Mouse (Mus musculus) liver, embryonic 16.5 days (tissue): ENCODE measurements around the gene Bicral. TPM values are rescaled to one million over a fixed set of nuclear protein-coding genes. Genes with fewer than 3 reads are reported as not detected.
"Not testable (repeated sequence)": the region's sequence is repeated elsewhere in the genome, so short reads cannot be mapped to it uniquely, and the experiment has no call there.

ENCODE experiments used
- ATAC-seq: fragments of 200-750 bp; cut with Nextera tagmentation; 2 replicates; pipeline ENCODE4 v1.8.0; 2017; ENCODE audit warnings: low read depth, mild to moderate bottlenecking, moderate number of reproducible peaks, moderate library complexity
- H3K27ac ChIP-seq: fragments of 300-500 bp; sonication (generic); 2 replicates; pipeline ENCODE4 v1.5.1; 2014; ENCODE audit warnings: mild to moderate bottlenecking, low read length
- H3K27me3 ChIP-seq: fragments of 300-500 bp; sonication (generic); 2 replicates; pipeline ENCODE4 v1.6.1; 2014; ENCODE audit warnings: low read depth, low read length, mixed read lengths; ENCODE audit not compliant: control insufficient read depth, insufficient read depth
- H3K36me3 ChIP-seq: fragments of 300-500 bp; sonication (generic); 2 replicates; pipeline ENCODE4 v1.6.1; 2014; ENCODE audit warnings: mild to moderate bottlenecking; ENCODE audit not compliant: control insufficient read depth, insufficient read depth
- H3K4me1 ChIP-seq: fragments of 300-500 bp; sonication (generic); 2 replicates; pipeline ENCODE4 v1.6.1; 2014; ENCODE audit warnings: low read depth, low read length, mixed read lengths; ENCODE audit not compliant: control insufficient read depth
- H3K4me2 ChIP-seq: fragments of 300-500 bp; sonication (generic); 2 replicates; pipeline ENCODE4 v1.6.1; 2014; ENCODE audit warnings: low read depth, low read length, mixed read lengths
- H3K4me3 ChIP-seq: fragments of 300-500 bp; sonication (generic); 2 replicates; pipeline ENCODE4 v1.5.1; 2014; ENCODE audit warnings: low read depth, mild to moderate bottlenecking, low read length
- H3K9ac ChIP-seq: fragments of 300-500 bp; sonication (generic); 2 replicates; pipeline ENCODE4 v1.6.1; 2014; ENCODE audit warnings: low read depth, low read length
- H3K9me3 ChIP-seq: fragments of 300-500 bp; sonication (generic); replicated peaks from 2 replicates; pipeline ENCODE4 v1.6.1; 2016; ENCODE audit warnings: low read length; ENCODE audit not compliant: control insufficient read depth
- WGBS: fragments of 180-500 bp; shearing (Covaris S2); extraction: QIAGEN DNeasy Blood & Tissue Kit; methylation state at CpG from one replicate; pipeline ENCODE4 v1.1.7; 2014; ENCODE audit not compliant: insufficient replicate concordance; 5-methylcytosine and 5-hydroxymethylcytosine counted together
- polyA plus RNA-seq: library from polyadenylated mRNA; unstranded; fragments of >200 nt; fragmentation: Nextera tagmentation; extraction: Ambion mirVana; gene quantifications from 2 replicates; pipeline ENCODE4 v1.2.1, GENCODE M21; 2015

The Bicral gene
- polyA plus RNA-seq, 1 experiment from 2014 or later, result 2.5 TPM

- 86% methylated on average over 10 of the region's 10 CpGs for WGBS
- H3K9ac ChIP-seq, result no peak overlapping the region
- H3K4me2 ChIP-seq, result no peak overlapping the region
- ATAC-seq, result no peak
- H3K27me3 ChIP-seq, result no peaks in the 10 kb centered on the region
- H3K9me3 ChIP-seq, result no peaks in the 10 kb centered on the region
- peaks cover 28% of the 10 kb centered on the region for H3K36me3 ChIP-seq
- H3K4me1 ChIP-seq, result no peaks in the 10 kb centered on the region
- H3K27ac ChIP-seq, result no peak overlapping the region
- H3K4me3 ChIP-seq, result no peak overlapping the region
These were observed 49.9 kb downstream of the Bicral start for GRCm38 (mm10) chr17:46808376-46808775.

- Histone ChIP-seq H3K36me3 (peaks cover 16% of the 10 kb centered on the region), H3K9ac (no peak overlapping the region), H3K27ac (no peak overlapping the region), H3K4me2 (no peak overlapping the region), H3K9me3 (no peaks in the 10 kb centered on the region), H3K4me3 (no peak overlapping the region), H3K4me1 (peaks cover 3% of the 10 kb centered on the region; the same call in 1 of the 2 replicates), H3K27me3 (no peaks in the 10 kb centered on the region)
- 67% methylated on average over 6 of the region's 6 CpGs for WGBS
- no peak for ATAC-seq
These were observed 56.5 kb downstream of the Bicral start for GRCm38 (mm10) chr17:46801761-46802160.

- 60% methylated on average over 10 of the region's 10 CpGs for WGBS
- no peak overlapping the region for H3K4me3 ChIP-seq
- no peak overlapping the region for H3K4me2 ChIP-seq
- H3K9ac ChIP-seq, result no peak overlapping the region
- peaks cover 3% of the 10 kb centered on the region; the same call in 1 of the 2 replicates for H3K4me1 ChIP-seq
- H3K36me3 ChIP-seq, result peaks cover 10% of the 10 kb centered on the region
- no peaks in the 10 kb centered on the region for H3K27me3 ChIP-seq
- H3K9me3 ChIP-seq, result no peaks in the 10 kb centered on the region
- H3K27ac ChIP-seq, result no peak overlapping the region
- no peak for ATAC-seq
These were observed 58.6 kb downstream of the Bicral start for GRCm38 (mm10) chr17:46799680-46800079.

- Histone ChIP-seq H3K27me3 (no peaks in the 10 kb centered on the region), H3K36me3 (peaks cover 10% of the 10 kb centered on the region), H3K9ac (no peak overlapping the region), H3K4me1 (peaks cover 8% of the 10 kb centered on the region), H3K4me2 (no peak overlapping the region), H3K4me3 (no peak overlapping the region), H3K27ac (no peak overlapping the region), H3K9me3 (no peaks in the 10 kb centered on the region)
- ATAC-seq, result no peak
- WGBS, result 72% methylated on average over 7 of the region's 8 CpGs
These were observed 60.9 kb downstream of the Bicral start for GRCm38 (mm10) chr17:46797386-46797785.

GRCm38 (mm10) chr17:46796743-46797142 lies 61.5 kb downstream of the Bicral start:
- H3K4me1 ChIP-seq, result peaks cover 6% of the 10 kb centered on the region
- no peak for ATAC-seq
- H3K27ac ChIP-seq, result no peak overlapping the region
- no peak overlapping the region for H3K9ac ChIP-seq
- H3K4me3 ChIP-seq, result no peak overlapping the region
- H3K4me2 ChIP-seq, result no peak overlapping the region
- 86% methylated on average over 4 of the region's 4 CpGs for WGBS
- H3K27me3 ChIP-seq, result no peaks in the 10 kb centered on the region
- no peaks in the 10 kb centered on the region for H3K9me3 ChIP-seq
- H3K36me3 ChIP-seq, result peaks cover 10% of the 10 kb centered on the region

GRCm38 (mm10) chr17:46792963-46793362 lies 65.3 kb downstream of the Bicral start:
- Histone ChIP-seq H3K4me2 (no peak overlapping the region), H3K27ac (no peak overlapping the region), H3K9ac (no peak overlapping the region), H3K4me1 (peaks cover 6% of the 10 kb centered on the region), H3K9me3 (no peaks in the 10 kb centered on the region), H3K4me3 (no peak overlapping the region), H3K27me3 (no peaks in the 10 kb centered on the region), H3K36me3 (no peaks in the 10 kb centered on the region)
- no peak for ATAC-seq
- WGBS, result 83% methylated on average over 2 of the region's 2 CpGs

- not testable (repeated sequence) for H3K27me3 ChIP-seq, H3K36me3 ChIP-seq, H3K4me2 ChIP-seq, H3K4me3 ChIP-seq, H3K27ac ChIP-seq, H3K9me3 ChIP-seq, ATAC-seq, H3K9ac ChIP-seq
- 65% methylated on average over 2 of the region's 2 CpGs for WGBS
- peaks cover 15% of the 10 kb centered on the region for H3K4me1 ChIP-seq
These were observed 70.3 kb downstream of the Bicral start for GRCm38 (mm10) chr17:46787974-46788373.

- Histone ChIP-seq H3K4me1 (peaks cover 15% of the 10 kb centered on the region), H3K27me3 (no peaks in the 10 kb centered on the region), H3K9ac (no peak overlapping the region), H3K4me2 (peak overlapping the region; percentile 15; the same call in 1 of the 2 replicates), H3K9me3 (no peaks in the 10 kb centered on the region), H3K36me3 (no peaks in the 10 kb centered on the region), H3K4me3 (no peak overlapping the region), H3K27ac (peak overlapping the region; percentile 1; the same call in 1 of the 2 replicates)
- 24% methylated on average over 5 of the region's 5 CpGs for WGBS
- ATAC-seq, result peak; percentile 59
These were observed 71.3 kb downstream of the Bicral start for GRCm38 (mm10) chr17:46786952-46787351.

- Histone ChIP-seq H3K4me3 (peak overlapping the region; percentile 68), H3K27me3 (no peaks in the 10 kb centered on the region), H3K9ac (peak overlapping the region; percentile 74), H3K36me3 (peaks cover 22% of the 10 kb centered on the region), H3K4me2 (peak overlapping the region; percentile 77), H3K4me1 (peaks cover 23% of the 10 kb centered on the region), H3K27ac (peak overlapping the region; percentile 79), H3K9me3 (no peaks in the 10 kb centered on the region)
- 70% methylated on average over 2 of the region's 2 CpGs for WGBS
- ATAC-seq, result no peak
These were observed 75.1 kb downstream of the Bicral start for GRCm38 (mm10) chr17:46783222-46783565.
